Mouse (Mus musculus) layer of hippocampus, postnatal 25 days (tissue): ENCODE measurements at regions not wholly inside any gene's neighbourhood (a gene's known extent, or its start where the extent isn't known, plus 50 kb on each side); places are given as distances from the start of the nearest gene placed in this dataset.
A peak's percentile ranks its signal among the peaks of the same experiment; 100 is the strongest.

Source experiments
- DNase-seq, 2 experiments: peaks; one replicate each; pipeline ENCODE4 v3.0.0; 2022; ENCODE audit warnings: mixed read lengths in 2 of 2, low spot score in 1 of 2; ENCODE audit errors: extremely low spot score in 1 of 2

- no peak for DNase-seq
Observed at GRCm38 (mm10) chr16:51664325-51664724, 366.7 kb upstream of the Cblb start.

- no peak for DNase-seq
Observed at GRCm38 (mm10) chr16:51675101-51675500, 355.9 kb upstream of the Cblb start.

GRCm38 (mm10) chr16:51675988-51676387, 355.0 kb upstream of the Cblb start:
- DNase-seq, result no peak

GRCm38 (mm10) chr16:51690861-51691260, 340.2 kb upstream of the Cblb start:
- no peak for DNase-seq

GRCm38 (mm10) chr16:51705026-51705425, 326.0 kb upstream of the Cblb start:
- no peak for DNase-seq

- DNase-seq, result no peak
Observed at GRCm38 (mm10) chr16:51718695-51719094, 312.3 kb upstream of the Cblb start.

GRCm38 (mm10) chr16:51719637-51720036, 311.4 kb upstream of the Cblb start:
- DNase-seq, result no peak

GRCm38 (mm10) chr16:51722682-51723081, 308.3 kb upstream of the Cblb start:
- DNase-seq, result no peak

- DNase-seq, result no peak
Observed at GRCm38 (mm10) chr16:51741875-51742274, 289.1 kb upstream of the Cblb start.

GRCm38 (mm10) chr16:51751878-51752277, 279.1 kb upstream of the Cblb start:
- no peak for DNase-seq

GRCm38 (mm10) chr16:51758361-51759227, 272.4 kb upstream of the Cblb start:
- DNase-seq, result no peak

GRCm38 (mm10) chr16:51759228-51759647, 271.8 kb upstream of the Cblb start:
- peak in 1 of 2 experiments; percentile 22 for DNase-seq

GRCm38 (mm10) chr16:51767556-51767955, 263.5 kb upstream of the Cblb start:
- no peak for DNase-seq

- DNase-seq, result no peak
Observed at GRCm38 (mm10) chr16:51778920-51779319, 252.1 kb upstream of the Cblb start.

GRCm38 (mm10) chr16:51795003-51795402, 236.0 kb upstream of the Cblb start:
- DNase-seq, result no peak

GRCm38 (mm10) chr16:51807323-51807722, 223.7 kb upstream of the Cblb start:
- no peak for DNase-seq

- no peak for DNase-seq
Observed at GRCm38 (mm10) chr16:51809120-51809519, 221.9 kb upstream of the Cblb start.

- no peak for DNase-seq
Observed at GRCm38 (mm10) chr16:51811073-51811472, 220.0 kb upstream of the Cblb start.

- DNase-seq, result no peak
Observed at GRCm38 (mm10) chr16:51842770-51843169, 188.3 kb upstream of the Cblb start.

- no peak for DNase-seq
Observed at GRCm38 (mm10) chr16:51845539-51845938, 185.5 kb upstream of the Cblb start.

GRCm38 (mm10) chr16:51880711-51881110, 150.3 kb upstream of the Cblb start:
- no peak for DNase-seq

- DNase-seq, result no peak
Observed at GRCm38 (mm10) chr16:51881127-51881526, 149.9 kb upstream of the Cblb start.
